Mouse (Mus musculus): ENCODE measurements around the gene Slc2a13.

The Slc2a13 gene

DNA sequence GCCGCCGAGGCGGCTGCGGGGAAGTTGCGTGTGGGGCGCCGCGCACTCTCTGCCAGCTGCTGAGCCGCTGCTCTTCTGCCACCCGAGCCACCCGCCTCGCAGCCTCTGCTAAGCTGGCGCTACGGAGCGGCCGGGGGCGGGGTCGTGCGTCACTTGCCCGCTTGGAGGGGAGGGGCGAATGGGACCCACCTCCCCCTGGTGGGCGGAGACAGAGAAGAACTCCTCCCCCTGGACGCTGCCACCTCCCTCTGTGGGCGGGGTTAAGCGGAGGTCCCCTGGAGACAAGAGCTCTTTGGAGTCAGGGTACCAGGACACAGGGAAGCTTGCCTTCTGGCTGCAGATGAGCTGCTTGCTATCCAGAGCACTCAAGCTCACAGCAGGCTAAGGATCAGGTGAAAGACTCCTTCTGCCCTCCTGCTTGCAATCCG lies at the start of gene Slc2a13:
Gene Slc2a13 (minus strand): TSS at position 151 of the 428 bp plus-strand sequence.
- peak; percentile 91 for DNase-seq (ENCODE audit: low read depth, low spot score)

DNA sequence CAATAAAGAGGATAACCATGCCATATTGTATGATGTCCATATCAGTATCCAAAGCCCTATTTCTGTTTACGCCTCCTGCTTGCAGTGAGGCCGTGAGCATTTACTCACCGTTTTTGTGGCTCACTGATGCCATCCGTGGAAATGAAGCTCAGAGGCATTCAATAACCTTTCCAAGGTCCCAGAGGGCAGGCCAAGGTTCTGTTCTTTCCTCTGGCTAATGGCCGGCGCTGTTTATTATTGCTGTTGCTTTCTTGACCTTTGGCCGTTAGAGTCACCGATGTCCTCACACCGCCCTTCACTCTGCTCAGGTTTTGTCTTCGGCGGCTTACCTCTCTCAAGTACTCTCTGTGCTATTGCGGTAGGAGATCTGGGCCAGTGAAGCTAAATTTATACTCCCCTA lies 43.0 kb upstream of the Slc2a13 start:
- DNase-seq (ENCODE audit: low read depth, low spot score): no peak

DNA sequence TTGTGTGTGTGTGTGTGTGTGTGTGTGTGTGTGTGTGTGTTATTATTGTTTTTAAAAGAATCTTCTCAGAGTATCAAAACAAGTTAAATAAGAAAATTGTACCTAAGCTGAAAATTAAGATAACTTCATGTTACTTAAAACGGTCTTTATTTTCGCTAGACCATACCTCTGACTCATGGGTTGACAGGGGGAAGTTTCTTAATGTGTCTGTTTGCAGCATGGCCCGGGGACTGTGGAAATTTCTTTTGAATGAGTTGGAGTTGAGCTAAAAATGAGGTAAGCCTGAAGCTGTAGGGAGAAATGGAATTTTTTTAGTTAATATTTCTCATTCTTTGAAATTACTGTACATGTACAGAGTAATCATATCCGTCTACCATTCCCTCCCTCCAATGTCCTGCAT lies 42.5 kb upstream of the Slc2a13 start:
- no peak for DNase-seq (ENCODE audit: low read depth, low spot score)

DNA sequence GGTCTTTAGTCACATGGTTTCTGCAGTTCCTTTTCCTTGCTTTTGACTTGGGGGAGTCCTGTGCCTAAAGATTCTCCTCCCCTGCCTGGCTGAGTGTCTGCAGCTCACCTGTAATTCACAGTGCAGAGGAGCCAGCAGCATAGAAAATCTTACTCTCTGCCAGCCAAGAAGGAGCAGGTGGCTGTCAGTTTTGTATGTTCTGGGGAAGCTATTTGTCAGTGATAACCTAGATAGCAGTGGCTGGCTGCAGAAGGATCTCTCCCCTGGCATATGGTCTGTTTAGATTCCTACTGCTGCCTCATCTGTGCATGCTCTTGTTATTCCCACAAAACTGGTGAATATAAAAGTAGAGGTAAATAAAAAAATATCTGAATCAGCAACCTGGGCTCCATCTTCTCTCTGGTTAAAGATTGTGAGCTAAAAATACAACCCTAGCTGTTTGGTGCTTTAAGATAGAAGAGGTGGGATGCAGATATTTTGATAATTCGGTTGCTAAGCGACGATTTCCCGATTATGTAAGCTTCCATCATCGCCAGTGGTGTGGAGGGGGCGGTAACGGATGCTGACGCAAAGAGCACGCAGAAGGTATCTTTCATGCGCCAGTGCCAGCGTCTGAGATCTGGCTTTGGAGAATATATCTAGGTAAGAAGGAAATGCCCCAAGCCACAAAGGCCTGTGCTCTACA lies 41.1 kb upstream of the Slc2a13 start:
- DNase-seq (ENCODE audit: low read depth, low spot score): no peak

DNA sequence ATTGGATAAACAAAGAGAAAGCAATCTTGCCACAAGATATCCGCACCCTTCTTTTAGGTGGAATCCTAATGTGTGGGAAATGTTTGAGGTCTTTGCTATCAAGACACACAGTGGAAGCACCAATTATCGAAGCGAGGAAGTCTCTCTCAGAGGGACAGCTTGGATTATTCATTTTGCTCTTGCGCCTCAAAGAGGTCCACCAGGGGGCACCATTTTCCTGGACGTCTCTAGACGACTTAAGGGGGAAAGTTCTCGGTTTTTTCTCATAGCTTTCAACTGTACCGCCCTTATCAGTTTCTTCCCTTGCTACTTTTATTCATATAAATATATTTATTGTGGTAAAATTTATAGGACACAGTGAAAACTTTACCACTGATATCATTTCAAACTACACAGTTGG lies 36.7 kb upstream of the Slc2a13 start:
- peak; percentile 61 for DNase-seq (ENCODE audit: low read depth, low spot score)

- no peak for DNase-seq (ENCODE audit: low read depth, low spot score)
These were observed 35.8 kb upstream of the Slc2a13 start for GRCm38 (mm10) chr15:91608811-91609210.

GRCm38 (mm10) chr15:91601197-91601596 lies 28.1 kb upstream of the Slc2a13 start:
- DNase-seq (ENCODE audit: low read depth, low spot score): no peak

- peak; percentile 12 for DNase-seq (ENCODE audit: low read depth, low spot score)
These were observed 24.2 kb upstream of the Slc2a13 start for GRCm38 (mm10) chr15:91597290-91597689.

DNA sequence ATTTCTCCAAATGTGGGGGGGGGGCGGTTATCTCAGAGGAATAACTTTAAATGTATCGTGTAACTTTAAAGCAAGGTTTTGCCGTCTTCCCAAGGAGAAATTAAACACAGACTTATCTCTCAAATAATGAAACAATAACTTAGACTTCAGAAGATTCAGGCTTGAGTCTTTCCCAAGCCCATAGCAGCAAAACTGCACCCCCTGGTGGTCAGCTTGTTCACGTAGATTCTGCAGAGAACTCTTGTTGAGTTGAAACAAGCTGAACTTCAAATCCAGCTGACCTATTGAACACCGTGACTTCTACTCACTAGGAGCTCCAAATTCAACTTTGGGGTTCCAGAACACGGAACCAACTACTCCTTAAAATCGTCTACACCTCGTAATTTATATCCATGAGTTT lies 1.4 kb upstream of the Slc2a13 start:
- DNase-seq (ENCODE audit: low read depth, low spot score): peak; percentile 80

GRCm38 (mm10) chr15:91572421-91573069 lies 516 bp downstream of the Slc2a13 start:
- peak; percentile 25 for DNase-seq (ENCODE audit: low read depth, low spot score)

- no peak for DNase-seq (ENCODE audit: low read depth, low spot score)
These were observed 1.1 kb downstream of the Slc2a13 start for GRCm38 (mm10) chr15:91571981-91572380.

- no peak for DNase-seq (ENCODE audit: low read depth, low spot score)
These were observed 6.3 kb downstream of the Slc2a13 start for GRCm38 (mm10) chr15:91566784-91567183.

DNA sequence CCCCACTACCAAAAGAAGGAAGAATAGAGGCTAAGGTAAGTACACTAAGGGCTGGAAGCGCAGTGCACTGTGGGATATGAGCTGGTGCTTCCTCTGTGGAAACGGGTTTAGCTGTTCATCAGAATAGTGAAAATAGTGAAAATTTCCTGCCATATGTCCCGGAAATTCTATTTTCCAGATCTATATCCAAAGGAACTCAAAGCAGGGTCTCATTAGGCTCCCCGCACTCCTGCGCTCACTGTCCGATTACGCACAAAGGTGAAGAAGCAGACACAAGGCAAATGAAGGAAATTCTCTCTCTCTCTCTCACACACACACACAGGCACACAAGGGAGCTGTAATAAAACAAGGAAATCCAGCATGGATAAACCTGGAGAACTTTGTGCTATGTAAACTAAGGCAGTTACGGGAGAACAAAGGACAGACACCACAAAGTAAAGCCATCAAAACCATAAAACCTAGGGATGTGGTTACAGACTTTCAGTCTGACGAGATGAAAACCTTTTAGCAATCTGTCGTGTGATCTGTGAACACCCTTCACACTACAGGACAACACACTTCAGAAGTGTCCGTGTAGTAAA lies 7.9 kb downstream of the Slc2a13 start:
- no peak for DNase-seq (ENCODE audit: low read depth, low spot score)

GRCm38 (mm10) chr15:91561728-91562127 lies 11.3 kb downstream of the Slc2a13 start:
- no peak for DNase-seq (ENCODE audit: low read depth, low spot score)

DNA sequence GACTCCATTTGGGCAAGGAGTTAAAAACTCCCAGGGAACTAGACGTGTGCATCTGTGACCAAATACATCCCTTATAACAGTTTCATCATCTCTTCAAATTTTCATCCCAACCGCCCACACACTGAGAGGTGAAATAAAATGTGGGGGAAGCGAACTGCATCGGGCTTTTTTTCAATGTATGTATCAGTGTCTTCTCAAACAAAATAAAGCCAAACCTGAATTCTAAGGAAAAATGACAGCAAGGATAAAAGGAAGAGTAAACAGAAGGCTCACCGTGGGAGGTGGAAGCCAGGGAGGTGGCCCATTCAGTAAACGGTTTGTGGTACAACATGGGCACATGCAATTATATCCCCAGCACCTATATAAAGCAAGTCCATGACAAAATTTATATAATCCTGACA lies 17.7 kb downstream of the Slc2a13 start:
- DNase-seq (ENCODE audit: low read depth, low spot score): no peak

GRCm38 (mm10) chr15:91548586-91549268 lies 24.3 kb downstream of the Slc2a13 start:
- no peak for DNase-seq (ENCODE audit: low read depth, low spot score)

DNA sequence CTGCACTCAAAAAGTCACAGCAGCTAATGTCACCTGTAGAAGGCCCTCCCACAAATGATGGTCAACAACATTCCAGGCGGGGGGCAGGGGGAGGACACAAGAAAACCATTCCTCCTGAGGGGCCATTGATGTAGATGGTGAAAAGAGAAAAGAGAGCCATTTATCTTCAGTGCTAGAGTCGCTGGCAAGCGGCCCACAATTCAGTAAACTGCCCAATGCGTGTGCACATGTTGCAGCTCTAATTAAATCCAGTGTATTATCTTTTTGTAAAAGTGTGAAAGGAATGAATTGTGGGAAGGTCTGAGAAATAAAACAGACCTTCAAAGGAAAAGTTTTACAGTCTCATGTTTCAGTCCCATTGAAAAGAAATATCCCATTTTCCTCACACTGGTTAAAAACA lies 28.5 kb downstream of the Slc2a13 start:
- no peak for DNase-seq (ENCODE audit: low read depth, low spot score)

DNA sequence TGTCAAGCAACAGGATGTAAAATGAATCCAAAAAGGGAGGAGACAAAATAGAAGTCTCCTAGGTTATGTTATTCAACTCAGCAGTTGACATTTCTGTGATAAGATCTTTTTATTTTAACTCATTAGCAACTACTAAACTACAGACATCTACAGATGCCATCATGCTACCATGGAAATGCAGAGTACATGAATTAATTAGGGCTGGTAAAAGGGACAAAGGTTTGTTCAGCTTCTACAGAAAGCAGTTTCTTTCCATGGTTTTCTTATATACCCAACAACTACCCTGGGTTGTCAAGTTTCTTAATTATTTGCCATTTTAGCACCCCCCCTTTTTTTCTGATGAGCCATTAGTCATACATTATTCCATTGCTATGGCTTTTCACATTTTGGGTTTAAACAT lies 34.6 kb downstream of the Slc2a13 start:
- DNase-seq (ENCODE audit: low read depth, low spot score): no peak

- no peak for DNase-seq (ENCODE audit: low read depth, low spot score)
These were observed 46.2 kb downstream of the Slc2a13 start for GRCm38 (mm10) chr15:91526876-91527275.

- DNase-seq (ENCODE audit: low read depth, low spot score): no peak
These were observed 46.9 kb downstream of the Slc2a13 start for GRCm38 (mm10) chr15:91526166-91526565.

DNA sequence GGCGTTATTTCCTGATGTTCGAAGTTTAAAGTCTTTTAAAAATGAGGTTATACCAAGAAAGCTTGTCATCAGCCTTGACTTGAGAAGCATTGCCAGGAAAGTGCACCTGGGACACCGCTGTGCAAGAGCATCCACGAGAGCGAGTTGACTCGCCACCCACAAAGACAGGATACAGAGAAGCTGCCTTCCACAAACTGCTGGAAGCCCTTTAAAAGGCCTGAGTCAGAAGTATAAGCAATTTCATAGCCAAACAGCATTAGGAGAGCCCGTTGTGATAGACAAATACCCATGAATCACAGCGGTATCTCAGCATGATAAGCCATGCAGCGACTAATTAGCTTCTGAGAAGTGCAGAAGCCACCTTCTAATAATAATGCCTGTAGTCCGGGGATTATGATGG lies 48.6 kb downstream of the Slc2a13 start:
- DNase-seq (ENCODE audit: low read depth, low spot score): no peak

DNA sequence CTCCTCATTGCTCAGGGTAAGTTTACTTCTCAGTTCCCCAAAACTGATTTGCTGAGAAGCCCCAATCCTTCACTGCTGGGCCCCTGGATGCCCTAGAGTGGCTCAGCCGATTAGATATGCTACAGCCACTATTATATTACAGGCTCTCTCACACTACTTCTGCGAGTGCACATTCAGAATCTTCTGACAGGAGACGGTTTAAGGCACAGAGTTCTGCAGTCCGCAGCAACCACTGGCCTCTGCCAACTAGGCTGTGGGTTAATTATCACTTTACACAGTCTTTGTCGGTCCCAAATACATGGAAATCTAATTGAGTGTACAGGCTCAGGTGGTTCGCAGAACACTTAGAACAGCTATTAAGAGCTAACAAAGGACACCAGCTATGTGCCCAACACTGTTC lies 69.8 kb downstream of the Slc2a13 start:
- no peak for DNase-seq (ENCODE audit: low read depth, low spot score)

Measured in ES-CJ7 (cell line).